Mouse (Mus musculus) thymus, postnatal 36 days (tissue): ENCODE measurements around the gene Col4a1.

Source experiments
- DNase-seq, 2 experiments: peaks; one replicate each; pipeline ENCODE4 v3.0.0; 2022; ENCODE audit warnings: mixed read lengths in 2 of 2

Col4a1 gene

DNA sequence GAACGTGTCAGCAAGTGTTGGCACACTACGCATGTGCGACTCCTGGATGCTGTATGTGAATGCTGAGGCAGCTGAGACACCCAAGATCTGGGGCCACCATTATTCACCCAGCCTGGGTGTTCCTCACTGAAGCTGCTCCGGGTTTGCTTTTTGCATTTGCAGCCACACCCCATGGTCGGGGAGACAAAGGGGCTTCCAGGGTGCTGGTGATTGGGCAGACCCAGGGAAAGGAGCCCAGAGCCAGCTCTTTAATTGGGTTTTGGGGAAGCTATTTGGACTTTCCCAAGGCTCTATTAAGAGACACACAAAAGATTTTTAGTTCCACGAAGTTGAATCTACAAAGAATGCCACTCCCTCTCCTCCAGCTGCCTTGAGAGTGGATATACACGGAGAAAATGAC, 85.2 kb downstream of the Col4a1 start:
- no peak for DNase-seq

- no peak for DNase-seq
Observed at GRCm38 (mm10) chr8:11225577-11226434, 86.8 kb downstream of the Col4a1 start.

DNA sequence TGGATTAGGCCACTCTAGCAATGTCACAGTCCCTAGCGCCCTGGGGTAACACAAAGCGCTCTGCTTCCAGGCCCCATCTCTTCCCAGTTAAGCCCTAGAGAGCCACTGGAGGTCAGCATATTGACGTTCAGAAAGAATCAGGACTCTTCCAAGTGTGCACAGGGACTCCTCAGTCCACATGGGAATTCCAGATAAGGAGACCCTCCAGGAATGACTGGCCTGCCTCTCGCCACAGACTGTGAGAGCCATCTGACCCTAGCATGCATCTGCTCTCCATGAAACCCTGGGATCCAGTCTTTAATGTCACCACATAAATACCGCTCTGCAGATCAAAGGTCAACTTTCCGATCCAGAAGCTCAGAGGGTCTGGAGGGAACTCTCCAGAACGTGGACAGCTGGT, 88.4 kb downstream of the Col4a1 start:
- no peak for DNase-seq

- DNase-seq = no peak
Observed at GRCm38 (mm10) chr8:11221353-11221752, 91.3 kb downstream of the Col4a1 start.

DNA sequence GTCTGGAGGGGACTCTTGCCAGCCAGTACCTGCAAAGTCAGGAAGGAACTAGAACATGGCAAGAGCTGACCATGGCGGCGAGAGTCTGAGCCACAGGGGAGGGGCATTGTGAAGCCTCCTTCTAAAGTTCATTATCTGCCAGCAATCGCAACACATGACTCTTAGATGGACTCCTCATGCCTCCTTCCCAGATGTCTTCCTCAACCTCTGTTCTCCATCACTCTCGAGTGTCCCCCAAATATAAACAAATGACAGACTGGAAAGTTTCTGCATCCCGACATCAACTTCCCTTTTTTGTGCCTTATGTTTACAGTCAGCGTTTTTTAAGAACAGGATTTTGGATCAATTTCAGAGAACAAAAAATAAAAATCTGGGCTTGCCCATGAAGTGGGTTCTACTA, 93.3 kb downstream of the Col4a1 start:
- no peak for DNase-seq

DNA sequence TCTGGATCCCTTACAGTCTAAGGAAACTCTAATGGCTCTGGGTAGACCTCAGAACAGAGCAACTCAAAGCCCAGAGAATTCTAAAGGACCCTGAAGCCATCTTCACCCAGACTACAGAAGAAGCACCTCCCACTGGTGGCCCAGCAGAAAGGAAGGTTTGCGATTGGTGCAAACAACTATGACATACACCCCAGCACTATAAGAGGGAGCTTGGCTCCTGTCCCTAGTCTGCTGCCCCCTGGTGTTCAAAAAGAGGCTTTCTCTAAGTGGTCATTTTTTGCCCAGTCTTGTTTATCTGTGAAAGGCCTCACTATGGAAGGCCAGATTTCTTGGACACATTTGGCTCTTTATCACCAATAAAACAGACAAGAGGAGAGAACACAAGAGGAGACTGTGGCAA, 97.4 kb downstream of the Col4a1 start:
- DNase-seq = peak in 1 of 2 experiments; percentile 13

DNA sequence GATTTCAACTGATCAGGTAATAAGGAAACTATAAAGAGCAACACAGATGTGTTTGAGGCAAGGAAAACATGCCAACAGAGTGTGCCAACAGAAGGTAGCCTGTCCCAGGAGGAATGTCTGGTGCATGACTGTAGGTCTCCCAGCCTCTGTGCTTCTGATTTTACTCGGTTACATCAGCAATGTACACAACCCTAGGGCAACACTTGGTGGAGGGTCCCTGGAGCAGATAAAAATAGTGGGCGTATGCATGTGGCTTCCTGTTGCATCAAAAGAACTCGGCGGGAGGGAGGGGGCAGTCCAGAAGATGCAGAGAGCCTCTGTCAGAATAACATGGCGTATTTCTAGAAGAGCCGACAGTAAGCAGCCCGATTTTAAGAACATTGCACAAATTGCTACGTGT, 106.1 kb downstream of the Col4a1 start:
- no peak for DNase-seq

GRCm38 (mm10) chr8:11205532-11205931, 107.1 kb downstream of the Col4a1 start:
- DNase-seq = no peak

DNA sequence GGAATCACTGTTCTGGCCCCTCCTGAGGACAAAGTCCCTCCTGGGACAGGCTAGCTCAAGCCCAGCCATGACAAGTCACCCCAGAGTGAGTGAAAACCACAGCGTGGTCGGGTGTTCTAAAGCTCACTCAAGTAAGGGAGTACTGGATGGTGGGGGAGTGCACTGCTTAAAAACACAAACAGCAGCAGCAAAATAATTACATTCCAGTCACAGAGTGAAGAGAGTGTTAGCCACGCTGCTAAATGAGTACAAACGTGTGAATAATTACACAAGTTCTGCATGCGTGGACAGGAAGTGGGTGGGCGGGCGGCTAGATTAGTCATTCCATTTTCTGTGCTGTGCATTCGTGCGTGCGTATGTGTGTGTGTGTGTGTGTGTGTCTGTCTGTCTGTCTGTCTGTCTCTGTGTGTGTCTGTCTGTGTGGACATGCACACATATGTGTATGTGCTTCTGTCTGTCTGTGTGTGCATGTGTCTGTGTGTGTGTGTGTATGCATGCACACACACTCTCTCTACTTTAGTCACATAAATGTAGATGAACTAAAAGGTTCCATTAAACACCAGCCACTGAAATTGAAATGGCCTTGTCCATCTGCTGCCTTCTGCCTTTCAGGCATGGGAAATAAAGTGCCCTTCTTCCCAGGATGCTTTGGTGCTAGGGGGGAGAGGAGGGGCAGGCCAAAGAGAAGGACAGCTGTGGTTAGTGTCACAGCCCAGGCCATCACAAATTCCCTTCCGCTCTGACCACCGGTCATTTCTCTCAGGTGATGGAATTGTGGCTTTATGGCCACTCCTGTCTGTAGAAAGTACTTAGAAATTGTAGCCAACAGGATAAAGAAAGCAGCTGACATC, 109.1 kb downstream of the Col4a1 start:
- DNase-seq = no peak

DNA sequence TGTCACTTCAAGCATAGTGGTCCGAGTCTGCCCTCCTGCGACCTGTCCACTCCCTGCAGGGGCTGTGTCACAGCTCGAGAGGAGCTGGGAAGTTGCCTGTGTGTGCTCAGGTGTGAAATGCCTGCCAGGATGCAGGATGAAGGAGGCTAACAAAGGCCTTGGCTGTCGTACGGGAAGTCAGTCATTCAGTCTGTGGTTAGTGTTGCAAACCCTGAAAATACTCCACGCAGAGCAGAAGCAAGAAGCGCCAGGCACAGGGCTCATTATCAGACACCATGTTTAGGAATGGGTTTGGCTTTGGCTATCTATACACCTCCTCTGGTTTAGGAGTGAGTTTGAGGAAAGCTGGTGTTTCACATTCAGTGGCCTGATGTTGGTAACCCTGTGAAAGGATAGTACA, 114.0 kb downstream of the Col4a1 start:
- DNase-seq = no peak

- DNase-seq = no peak
Observed at GRCm38 (mm10) chr8:11197988-11198387, 114.6 kb downstream of the Col4a1 start.

GRCm38 (mm10) chr8:11197261-11197660, 115.4 kb downstream of the Col4a1 start:
- DNase-seq = no peak

DNA sequence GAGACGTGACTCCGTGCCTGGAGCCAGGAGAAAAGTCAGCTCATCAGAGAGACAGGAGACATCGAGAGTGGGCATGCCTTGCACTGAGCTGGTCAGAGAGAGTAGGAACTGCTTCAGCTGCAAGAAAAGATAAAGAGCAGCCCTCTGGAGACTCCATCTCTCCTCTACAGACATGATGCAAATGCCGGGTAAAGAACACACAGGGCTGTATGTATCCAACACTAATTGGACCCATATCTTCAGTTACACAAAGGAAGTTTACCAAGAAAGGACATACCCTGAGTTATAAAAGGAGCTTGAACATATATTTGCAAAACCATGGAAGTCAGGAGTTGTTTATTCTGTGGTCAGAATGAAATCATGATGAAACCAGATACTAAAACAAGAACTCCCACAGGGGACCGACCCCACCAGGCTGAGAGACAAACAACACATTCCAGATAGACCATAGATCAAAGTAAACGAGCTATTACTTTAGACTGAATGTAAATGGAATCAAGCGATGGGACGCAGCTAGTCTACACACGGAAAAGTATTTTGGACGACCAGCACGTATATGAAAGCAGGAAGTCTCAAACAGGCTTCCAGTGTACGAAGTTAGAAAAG, 119.8 kb downstream of the Col4a1 start:
- DNase-seq = no peak

DNA sequence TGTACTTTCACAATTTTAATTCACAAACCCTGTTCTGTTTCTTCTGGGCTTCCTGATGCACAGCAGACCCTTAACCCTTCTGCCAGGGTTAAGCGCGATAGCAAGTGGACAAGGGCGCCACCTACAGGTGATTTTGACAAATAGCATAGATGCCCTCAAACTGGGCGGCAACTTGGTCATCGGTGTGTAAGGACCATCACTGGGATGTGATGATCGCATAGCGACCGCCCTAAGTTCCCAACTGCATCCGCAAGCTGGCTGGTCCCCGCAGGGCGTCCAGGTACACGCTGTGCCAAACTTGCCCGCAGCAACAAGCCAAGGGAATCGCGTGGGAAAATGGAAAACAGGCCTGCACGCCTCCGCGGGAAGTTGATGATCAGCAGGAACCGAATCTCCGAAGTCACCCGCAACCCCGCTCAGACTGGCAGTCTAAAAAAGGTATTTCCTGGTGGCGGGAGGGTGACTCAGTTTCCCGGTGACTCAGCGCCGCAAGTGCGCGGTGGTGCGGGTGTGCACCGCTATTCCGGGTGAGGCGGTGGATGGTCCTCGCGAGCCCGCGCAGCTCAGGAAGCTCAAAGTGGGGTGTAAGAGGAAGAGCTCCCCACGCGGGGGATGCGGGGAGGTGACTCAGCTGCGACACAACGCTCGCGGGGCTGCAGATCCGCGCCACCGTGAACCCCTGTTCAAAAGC, 124.9 kb downstream of the Col4a1 start:
- DNase-seq = peak; percentile 33 to 48

DNA sequence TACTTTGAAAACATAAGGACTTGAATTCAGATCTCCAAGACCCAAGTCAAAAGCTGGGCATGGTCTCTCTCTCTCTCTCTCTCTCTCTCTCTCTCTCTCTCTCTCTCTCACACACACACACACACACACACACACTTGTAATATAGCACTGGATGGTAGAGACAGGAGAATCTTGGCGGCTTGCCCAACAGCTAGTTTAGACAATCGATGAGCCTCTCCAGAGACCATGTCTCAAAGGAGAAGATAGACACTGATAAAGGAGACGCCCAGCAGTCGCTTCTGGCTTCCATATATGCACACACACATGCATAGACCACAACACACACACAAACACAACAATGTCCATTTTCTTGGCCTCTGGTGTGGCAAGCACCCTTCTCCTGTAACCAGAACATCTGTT, 126.2 kb downstream of the Col4a1 start:
- DNase-seq = no peak

DNA sequence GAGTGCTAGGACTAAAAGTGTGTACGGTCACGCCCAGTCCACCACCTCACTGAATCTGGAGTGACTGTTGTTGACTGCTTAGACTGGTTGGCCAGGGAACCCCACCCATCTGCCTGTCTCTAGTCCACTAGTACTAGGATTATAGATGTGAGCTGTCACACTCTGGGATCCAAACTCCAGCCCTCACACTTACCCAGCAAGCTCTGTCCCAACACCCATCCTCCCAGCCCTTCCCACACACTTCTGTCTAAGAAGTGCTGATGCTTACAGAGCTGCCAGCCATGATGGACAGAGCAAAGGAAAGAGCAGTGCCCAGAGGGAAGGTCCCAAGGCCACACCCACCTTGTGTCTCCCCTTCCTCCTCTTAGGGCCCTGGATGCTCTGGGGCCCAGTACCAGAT, 127.0 kb downstream of the Col4a1 start:
- DNase-seq = no peak

- DNase-seq = no peak
Observed at GRCm38 (mm10) chr8:11183611-11184031, 129.0 kb downstream of the Col4a1 start.

DNA sequence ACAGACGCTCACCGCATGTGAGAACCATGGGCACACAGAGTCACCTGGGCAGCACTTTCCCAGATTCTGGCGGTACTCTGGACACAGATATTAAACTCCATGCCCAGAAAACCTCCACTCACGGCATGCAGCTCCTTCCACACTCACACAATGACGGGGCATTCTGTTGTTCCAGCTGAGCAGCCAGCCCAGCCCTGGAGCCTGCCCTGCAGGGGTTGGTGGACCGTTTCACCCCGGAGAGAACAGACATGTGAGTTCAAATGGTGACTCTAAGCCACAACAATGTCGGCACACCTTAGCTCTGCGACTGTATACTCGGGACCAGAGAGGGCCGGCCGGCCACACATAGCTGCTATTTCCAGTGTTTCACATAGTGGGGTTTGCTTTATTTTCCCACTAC, 130.0 kb downstream of the Col4a1 start:
- no peak for DNase-seq

- no peak for DNase-seq
Observed at GRCm38 (mm10) chr8:11182148-11182484, 130.5 kb downstream of the Col4a1 start.

DNA sequence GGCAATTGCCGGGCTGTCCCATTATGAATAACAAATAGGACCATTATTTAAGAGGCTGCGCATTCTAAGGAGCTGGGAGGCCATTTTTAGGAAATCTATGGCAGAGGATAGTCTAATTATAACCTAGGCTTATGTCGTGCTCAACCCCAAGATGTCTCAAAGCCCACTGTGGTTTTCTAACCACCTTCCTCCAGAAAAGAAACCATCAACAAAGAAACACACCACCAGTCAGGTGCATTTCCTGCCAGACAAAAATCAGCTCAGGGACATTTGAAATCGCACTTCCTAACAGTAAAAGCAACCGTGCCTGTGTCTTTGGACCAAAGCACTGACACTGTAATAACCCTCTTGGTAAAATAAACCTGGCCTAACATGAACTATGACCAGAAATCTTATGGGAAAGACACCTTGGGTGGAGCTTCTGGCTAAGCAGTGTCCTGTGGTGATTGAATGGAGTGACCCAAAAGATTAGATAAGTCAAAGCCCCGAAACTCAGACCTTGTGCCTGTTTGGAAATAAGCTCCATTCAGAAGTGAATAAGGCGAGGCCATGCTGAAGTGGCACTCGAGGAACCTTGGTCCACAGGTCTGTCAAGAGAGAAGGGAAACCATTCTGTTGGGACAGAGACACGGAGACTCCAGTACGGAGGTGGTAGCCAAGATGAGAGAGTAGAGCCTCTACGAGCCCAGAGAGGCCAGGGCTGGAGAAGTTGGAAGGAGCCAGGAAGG, 131.0 kb downstream of the Col4a1 start:
- no peak for DNase-seq

DNA sequence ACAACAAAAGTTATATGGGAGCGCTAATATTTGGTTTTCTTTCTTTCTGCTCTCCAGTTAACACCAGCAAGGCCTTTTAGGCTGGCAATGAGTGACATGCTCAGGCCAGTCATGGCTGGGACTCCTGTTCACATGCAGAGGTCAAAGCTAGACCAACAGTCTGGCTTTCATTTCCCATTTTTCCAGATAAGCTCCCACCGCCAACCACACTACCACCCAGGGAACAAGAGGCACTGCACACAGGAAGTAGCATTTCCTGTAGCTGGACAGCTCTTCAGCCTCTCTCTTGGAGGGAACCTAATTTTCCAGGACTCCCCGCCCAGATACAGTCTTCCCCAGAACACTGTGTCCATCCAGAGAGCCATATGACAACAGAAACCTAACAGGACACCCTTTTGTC, 132.8 kb downstream of the Col4a1 start:
- no peak for DNase-seq

DNA sequence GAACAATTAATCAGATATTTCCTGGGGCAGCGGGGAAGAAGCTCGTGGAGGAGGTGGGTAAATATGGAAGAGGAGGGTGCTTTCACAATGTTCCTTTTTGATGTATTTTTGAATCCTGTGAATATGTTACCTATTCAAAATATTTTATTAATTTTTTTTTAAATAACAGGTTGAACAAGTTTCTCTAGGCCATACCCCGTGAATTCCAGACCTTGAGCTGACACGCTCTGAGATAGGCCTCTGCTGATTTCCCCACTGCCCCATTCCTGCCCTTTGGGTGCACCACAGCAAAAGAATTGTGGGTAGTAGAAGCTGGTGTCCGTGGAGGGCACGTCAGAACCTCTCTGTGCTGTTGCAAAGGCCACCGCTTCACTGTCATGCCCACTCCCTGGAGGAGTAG, 136.2 kb downstream of the Col4a1 start:
- DNase-seq = no peak
